Mouse (Mus musculus) lung, postnatal 25 days (tissue): ENCODE data around the gene Ppfibp1.

Experiments
- DNase-seq: peaks from one replicate; pipeline ENCODE4 v3.0.0; 2022; ENCODE audit warnings: low spot score

The Ppfibp1 gene

GRCm38 (mm10) chr6:147042291-147043290 is 154.3 kb downstream of the Ppfibp1 start, which contains the start of gene Mrps35:
Mrps35 (plus strand) TSS chr6:147042764.
- DNase-seq: peak; percentile 87

DNA sequence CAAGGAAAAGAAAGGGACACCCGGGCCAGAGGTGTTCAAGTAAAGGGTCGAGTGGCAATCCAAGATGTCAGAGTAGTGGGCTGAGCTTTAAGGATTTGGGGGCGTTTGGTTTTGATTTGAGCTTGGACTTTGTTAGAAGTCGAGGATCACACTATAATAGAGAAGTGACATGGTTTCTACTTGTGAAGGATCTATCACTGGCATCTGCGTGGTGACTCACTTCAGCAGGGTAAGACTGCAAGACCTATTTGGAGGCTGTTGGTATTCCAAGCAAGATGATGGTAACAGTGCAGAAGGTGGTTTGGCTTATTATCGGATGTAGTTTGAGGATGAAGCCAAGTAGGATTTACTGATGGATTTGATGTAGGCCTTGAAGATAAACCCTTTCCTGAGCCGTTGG is 155.3 kb downstream of the Ppfibp1 start:
- DNase-seq: no peak

- DNase-seq: no peak
Observed at GRCm38 (mm10) chr6:147049239-147049805, 161.0 kb downstream of the Ppfibp1 start.

DNA sequence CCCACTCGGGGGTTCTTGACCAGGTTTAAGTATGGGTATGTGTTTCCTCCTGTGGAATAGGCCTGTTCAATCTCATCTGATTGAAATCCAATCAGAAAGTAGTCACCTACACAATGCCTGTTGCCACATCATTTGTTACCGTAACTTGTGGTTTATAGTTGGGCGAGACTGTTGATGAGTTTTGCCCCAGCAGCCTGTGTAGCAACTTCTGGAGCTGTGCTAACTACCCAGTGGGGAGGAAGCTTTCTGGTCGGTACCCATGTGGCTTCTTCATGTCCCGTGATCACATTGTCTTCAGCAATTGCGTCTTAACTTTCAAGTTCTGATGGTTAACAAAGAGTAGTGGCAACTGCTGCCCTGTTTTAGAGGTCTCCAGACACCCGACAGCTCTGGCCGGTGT is 163.4 kb downstream of the Ppfibp1 start:
- DNase-seq: no peak

GRCm38 (mm10) chr6:147052440-147052839 is 164.2 kb downstream of the Ppfibp1 start:
- no peak for DNase-seq

DNA sequence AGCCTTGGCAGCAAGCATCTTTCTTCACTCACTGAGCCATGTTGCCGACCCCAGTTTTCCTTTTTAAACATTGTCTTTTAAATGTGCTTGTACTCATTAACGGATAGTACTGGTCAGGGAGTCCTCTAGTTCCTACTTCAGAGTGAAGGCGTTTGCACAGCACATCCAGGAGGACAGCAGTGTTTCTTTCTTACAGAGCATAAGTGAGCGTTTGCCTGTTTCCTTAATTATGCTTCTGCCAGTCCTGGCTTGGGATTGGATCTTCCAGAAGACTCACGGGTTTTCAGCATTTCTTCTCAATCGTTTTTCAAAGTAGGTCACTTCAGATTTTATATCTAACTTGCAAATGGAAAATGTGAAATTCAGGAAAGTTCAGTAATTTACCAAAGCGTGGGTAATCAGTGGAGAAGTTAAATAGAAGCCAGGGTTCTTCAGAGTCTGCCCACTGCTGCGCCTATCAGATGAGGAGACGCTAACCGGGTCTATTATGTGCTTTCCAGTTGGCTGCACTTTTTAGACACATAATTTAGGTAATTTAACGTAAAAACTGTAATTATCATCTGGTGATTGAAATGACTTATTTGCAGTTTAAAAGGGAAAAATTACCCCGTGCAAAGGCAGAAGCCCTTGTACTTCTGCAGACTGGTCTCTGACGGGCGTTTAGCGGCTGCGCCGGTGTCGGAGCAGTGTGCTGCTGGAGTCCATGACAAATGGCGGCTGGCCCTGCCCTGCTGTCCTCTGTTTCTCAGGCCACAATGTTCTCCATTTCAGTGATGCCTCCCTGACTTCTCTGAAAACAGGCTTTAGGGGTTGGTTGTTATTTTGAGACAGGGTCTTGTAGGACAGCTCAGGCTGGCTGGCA is 165.7 kb downstream of the Ppfibp1 start:
- DNase-seq: no peak

GRCm38 (mm10) chr6:147055374-147055977 is 167.2 kb downstream of the Ppfibp1 start:
- DNase-seq: no peak

- DNase-seq: no peak
Observed at GRCm38 (mm10) chr6:147059326-147059725, 171.0 kb downstream of the Ppfibp1 start.

- no peak for DNase-seq
Observed at GRCm38 (mm10) chr6:147061630-147062029, 173.3 kb downstream of the Ppfibp1 start.

DNA sequence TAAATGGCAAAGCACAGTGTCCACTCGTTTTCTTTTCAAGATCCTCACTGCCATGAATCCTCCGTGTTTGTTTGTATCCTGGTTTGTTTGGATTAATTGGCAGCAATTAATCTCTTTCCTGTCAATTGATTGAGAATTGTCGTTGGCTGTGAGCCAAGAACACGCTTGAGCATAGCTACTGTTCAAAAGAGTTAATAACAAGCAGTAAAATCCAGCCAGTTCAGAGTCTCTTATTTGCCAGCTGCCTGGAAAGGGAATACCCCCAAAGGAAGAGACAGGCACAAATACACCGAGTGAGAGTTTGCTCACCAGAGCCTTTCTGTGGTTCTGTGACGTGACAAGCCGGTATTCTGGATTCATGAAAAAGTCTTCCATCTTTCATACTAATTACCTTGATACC is 173.7 kb downstream of the Ppfibp1 start:
- DNase-seq: no peak

DNA sequence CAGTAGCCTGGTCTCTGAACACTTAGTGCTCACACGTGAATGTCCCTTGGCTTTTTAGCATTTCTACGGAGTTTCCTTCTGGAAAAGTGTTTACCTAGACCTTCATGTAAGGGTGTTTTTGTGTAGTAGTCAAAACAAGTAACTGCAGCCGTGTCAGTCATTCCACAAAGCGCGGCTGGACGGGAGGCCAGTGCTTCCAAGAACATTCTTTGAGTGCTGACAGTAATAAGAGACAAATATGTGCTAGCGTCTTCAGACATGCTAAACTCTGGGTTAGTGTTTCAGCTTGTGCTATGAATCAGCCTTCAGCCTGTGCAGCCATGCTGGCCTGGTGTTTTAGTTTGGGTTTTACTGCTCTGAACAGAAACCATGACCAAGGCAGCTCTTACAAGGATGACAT is 174.4 kb downstream of the Ppfibp1 start:
- DNase-seq: no peak

GRCm38 (mm10) chr6:147064226-147064943 is 176.1 kb downstream of the Ppfibp1 start:
- no peak for DNase-seq

DNA sequence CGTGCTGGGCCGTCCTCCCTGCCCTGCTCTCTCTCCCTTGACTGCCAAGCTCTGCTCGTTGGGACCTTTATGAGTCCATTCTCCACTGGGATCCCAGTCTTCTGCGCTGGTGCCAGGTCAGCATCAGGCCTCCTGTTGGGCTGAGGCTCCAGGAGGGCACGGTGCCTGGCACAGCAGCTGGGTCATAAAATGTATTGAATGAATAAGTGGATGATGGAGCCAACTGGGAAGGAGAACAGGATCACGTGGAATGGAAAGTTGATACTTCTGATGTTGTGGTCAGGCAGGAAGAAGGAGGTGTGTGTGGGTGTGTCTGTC is 176.6 kb downstream of the Ppfibp1 start:
- no peak for DNase-seq

DNA sequence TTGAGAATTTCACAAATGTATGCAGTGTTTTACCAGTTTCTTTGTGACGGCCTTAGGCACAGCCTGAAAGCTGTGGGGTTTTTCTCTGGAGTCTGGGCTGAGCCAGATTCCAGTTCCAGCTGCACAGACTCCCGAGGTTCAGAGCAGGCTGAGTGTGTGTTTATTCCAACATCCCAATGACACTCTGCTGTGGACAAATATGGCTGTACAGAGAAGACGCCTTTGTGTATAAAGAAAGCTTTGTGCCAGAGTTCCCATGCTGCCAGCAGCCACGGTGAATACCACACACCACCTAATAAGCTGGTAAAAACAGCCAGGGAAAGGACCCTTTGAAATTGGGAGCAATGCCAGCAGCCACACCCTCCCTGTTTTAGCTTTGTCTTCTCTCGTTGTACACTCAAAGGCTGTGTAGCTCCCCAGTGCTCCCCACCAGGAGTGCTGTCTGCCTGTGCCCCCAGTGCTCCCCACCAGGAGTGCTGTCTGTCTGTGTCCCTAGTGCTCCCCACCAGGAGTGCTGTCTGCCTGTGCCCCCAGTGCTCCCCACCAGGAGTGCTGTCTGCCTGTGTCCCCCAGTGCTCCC is 187.6 kb downstream of the Ppfibp1 start:
- DNase-seq: no peak

GRCm38 (mm10) chr6:147076878-147077277 is 188.6 kb downstream of the Ppfibp1 start:
- DNase-seq: no peak

DNA sequence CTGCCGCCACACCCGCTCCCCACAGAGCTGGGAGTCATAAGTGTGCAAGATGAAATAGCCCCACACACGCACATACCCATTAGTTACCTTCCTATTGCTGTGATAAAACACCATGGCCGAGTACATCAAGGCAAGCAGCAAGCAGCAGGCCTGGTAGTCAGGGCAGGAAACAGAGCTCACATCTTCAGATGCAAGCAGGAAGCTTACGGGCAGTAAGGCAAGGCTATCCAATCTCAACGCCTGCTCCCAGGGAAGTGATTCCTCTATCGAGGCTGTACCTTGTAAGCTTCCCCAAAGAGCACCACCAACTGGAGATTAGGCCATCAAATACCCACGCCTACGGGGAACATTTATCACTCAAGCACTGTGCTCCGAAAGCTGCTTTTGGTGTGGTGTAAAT is 191.6 kb downstream of the Ppfibp1 start:
- no peak for DNase-seq
